Mouse (Mus musculus): ENCODE measurements around the gene Gm48552. TPM values are rescaled to one million over a fixed set of nuclear protein-coding genes. Genes with fewer than 3 reads are reported as not detected.
A peak's percentile ranks its signal among the peaks of the same experiment; 100 is the strongest.

Gene Gm48552
- polyA plus RNA-seq, 1 experiment from 2014 or later = 1.0 TPM

DNA sequence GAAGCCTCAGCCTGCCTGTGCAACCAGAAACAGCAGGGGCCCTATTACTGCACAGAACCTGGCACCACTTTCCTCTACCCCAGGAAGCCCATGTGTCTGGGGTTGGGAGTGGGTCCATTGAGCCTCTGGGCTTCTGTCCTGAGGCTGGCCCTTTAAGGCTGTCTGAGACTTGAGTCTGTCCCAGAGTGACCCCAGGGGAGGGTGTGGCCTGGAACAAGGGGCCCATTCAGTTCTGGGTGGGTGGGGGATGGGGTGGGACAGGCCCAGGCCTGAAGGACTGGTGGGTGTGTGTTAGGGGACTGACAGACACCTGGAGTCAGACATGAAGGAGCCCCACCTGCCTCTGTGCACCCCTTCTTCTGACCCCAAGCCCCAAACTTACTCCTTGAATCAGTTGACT is 25.9 kb downstream of the Gm48552 start:
- Histone ChIP-seq H3K27me3 (ENCODE audit: insufficient read depth, poor library complexity, severe bottlenecking) (peaks cover 43% of the 10 kb centered on the region), H3K27ac (peak overlapping the region; percentile 88), H3K36me3 (no peaks in the 10 kb centered on the region; the same call in 1 of the 2 replicates), H3K4me1 (replicated peaks) (peaks cover 100% of the 10 kb centered on the region), H3K9me3 (no peaks in the 10 kb centered on the region), H3K4me3 (peak overlapping the region; percentile 30; the same call in 1 of the 2 replicates)
- DNase-seq (ENCODE audit: low spot score) = no peak

DNA sequence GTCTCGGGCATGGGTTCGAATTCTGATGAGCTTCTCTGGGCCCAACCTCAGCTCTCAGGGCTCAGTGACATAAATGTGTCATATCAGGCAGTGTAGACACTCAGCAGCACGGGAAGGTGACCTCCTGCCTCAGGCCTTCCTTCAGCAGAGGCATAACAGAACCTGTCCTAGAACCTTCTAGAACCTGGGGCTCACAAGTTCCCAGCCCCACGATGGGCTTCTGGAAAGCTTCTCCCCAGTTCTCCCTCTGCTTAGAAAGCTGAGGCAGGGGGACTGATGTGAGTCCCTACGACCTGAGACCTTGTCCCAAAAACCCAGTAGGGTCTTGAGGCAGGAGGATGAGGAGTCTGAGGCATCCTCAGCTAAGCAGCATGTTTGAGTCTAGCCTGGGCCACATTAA is 26.3 kb downstream of the Gm48552 start:
- peaks cover 99% of the 10 kb centered on the region for H3K4me1 ChIP-seq (replicated peaks)
- WGBS = 75% methylated on average over 5 of the region's 5 CpGs

DNA sequence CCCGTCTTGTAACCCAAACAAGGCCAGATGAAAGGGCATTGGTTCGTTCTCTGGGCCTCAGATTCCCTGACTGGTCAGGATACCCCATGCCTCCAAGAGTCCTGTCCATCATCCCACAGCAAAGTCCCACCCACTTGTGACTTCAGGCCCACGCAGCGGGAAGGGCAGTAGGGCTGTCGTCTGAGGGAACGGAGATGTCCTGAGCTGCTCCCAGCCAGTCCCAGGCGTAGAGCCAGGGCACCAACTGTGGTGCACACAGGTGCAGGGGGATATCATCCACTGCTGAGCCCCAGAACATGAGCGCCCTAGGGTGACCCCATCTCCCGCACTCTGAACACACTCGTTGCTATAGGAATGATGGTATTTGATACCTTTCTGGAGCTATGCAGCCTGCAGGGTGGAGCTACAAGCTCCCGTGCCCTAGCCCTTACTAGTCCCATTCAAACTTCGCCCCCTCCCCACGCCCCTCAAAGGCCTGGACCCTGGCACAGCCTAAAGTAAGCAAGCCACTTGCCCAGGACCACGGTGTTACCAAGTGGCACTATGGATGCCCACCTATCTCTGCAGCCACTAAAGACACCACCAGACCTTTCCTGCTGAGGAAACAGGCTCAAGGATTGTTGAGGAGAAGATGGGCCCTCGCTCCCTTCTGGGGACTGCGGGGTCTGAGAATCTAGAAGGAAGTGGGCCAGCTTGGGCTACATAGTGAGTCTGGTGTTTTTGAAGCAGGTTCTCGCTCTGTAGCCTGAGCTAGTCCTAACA is 26.9 kb downstream of the Gm48552 start:
- Histone ChIP-seq H3K27ac (peak overlapping the region; percentile 88), H3K36me3 (peaks cover 6% of the 10 kb centered on the region; the same call in 1 of the 2 replicates), H3K27me3 (ENCODE audit: insufficient read depth, poor library complexity, severe bottlenecking) (peaks cover 47% of the 10 kb centered on the region), H3K4me3 (peak overlapping the region; percentile 0; the same call in 1 of the 2 replicates), H3K9me3 (no peaks in the 10 kb centered on the region), H3K4me1 (replicated peaks) (peaks cover 98% of the 10 kb centered on the region)
- no peak for DNase-seq (ENCODE audit: low spot score)
- WGBS = 64% methylated on average over 17 of the region's 17 CpGs

More for the DNA sequence above, 26.3 kb downstream of the Gm48552 start:
- H3K9me3 ChIP-seq = no peaks in the 10 kb centered on the region
- peaks cover 2% of the 10 kb centered on the region; the same call in 1 of the 2 replicates for H3K36me3 ChIP-seq
- DNase-seq (ENCODE audit: low spot score) = no peak
- H3K27me3 ChIP-seq (ENCODE audit: insufficient read depth, poor library complexity, severe bottlenecking) = peaks cover 44% of the 10 kb centered on the region
- peak overlapping the region; percentile 88 for H3K27ac ChIP-seq
- H3K4me3 ChIP-seq = peak overlapping the region; percentile 6; the same call in 1 of the 2 replicates

DNA sequence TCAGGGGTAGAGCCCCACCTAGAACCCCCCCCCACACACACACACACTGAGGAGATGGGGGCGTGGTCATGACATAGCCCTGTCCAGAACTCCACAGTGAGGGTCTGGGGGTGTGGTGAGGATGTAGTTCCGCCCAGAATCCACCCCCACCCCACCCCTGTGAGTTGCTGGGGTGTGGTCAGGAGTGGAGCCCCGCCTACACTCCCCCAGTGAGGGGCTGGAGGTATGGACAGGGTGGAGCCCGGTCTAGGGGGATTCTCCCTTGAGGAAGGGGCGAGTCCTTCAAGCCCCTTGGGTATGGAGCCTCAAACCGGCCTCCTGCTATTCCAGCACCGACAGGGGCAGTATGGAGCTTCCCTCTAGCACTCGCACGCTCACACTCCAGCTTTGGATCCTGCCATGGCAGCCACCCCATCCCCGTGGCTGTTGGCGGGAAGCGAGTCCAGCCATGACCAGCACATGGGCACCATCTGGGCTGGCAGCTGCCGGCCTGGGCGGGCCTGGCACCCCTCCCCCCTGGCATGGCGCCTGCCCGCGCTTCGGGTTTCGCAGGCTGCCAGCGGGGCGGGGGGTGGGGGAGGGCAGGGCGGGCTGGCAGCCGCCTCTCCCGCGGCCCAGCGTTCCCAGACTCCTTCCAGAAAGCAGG is 27.9 kb downstream of the Gm48552 start:
- peaks cover 89% of the 10 kb centered on the region for H3K4me1 ChIP-seq (replicated peaks)
- peak overlapping the region; percentile 50 for H3K4me3 ChIP-seq
- H3K9me3 ChIP-seq = no peaks in the 10 kb centered on the region
- peaks cover 53% of the 10 kb centered on the region for H3K27me3 ChIP-seq (ENCODE audit: insufficient read depth, poor library complexity, severe bottlenecking)
- WGBS = under 1% methylated on average over 26 of the region's 26 CpGs
- DNase-seq (ENCODE audit: low spot score) = peak; percentile 75
- H3K27ac ChIP-seq = peak overlapping the region; percentile 88
- H3K36me3 ChIP-seq = peaks cover 6% of the 10 kb centered on the region; the same call in 1 of the 2 replicates

DNA sequence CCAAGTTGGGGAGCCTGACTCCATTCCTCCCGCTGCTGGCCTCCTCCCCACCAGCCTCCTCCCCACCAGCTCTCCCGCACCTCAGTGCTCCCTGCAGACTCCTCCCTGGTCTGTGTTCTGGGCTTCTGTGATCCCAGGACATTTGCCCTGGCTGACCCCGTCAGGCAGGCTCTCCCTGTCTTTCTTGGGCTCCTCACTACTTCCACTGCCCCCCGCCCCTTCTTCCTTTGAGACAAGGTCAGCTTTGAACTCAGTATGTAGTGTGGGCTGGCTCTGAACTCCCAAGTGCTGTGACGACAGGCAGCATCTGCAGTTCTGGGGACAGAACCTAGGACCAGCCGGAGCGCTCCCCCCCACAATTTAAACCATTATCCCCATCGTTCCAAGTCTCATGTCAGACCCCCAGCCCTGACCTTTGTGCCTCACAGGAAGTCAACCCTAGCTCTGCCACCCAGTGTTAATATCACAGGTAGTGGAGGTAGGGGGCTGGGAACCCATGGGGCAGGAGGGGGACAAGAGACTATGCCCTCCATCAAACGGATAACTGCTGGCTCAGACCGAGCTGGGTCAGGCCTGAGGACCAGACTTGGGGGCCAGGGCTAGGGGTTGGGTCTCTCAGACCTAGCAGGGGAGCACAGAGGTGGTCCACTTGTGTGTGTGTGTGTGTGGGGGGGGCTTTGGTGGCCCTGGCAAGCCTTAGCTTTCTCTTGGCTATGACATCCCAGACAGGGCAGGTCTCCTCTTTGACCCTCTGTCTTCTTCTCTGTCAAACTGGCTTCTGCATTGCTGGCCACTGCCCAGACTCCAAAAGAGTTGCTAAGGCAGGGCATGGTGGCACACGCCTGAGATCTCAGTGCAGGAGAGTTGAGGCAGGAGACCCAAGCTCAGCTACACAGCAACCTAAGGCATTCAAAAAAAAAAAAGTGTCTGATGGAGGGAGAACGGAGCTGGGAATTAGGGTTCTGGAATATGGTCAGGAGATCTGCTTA is 28.7 kb downstream of the Gm48552 start:
- WGBS = 37% methylated on average over 12 of the region's 12 CpGs
- Histone ChIP-seq H3K27me3 (ENCODE audit: insufficient read depth, poor library complexity, severe bottlenecking) (peaks cover 61% of the 10 kb centered on the region), H3K4me3 (peak overlapping the region; percentile 50), H3K4me1 (replicated peaks) (peaks cover 80% of the 10 kb centered on the region), H3K36me3 (peaks cover 6% of the 10 kb centered on the region; the same call in 1 of the 2 replicates), H3K9me3 (no peaks in the 10 kb centered on the region), H3K27ac (peak overlapping the region; percentile 88)
- no peak for DNase-seq (ENCODE audit: low spot score)

DNA sequence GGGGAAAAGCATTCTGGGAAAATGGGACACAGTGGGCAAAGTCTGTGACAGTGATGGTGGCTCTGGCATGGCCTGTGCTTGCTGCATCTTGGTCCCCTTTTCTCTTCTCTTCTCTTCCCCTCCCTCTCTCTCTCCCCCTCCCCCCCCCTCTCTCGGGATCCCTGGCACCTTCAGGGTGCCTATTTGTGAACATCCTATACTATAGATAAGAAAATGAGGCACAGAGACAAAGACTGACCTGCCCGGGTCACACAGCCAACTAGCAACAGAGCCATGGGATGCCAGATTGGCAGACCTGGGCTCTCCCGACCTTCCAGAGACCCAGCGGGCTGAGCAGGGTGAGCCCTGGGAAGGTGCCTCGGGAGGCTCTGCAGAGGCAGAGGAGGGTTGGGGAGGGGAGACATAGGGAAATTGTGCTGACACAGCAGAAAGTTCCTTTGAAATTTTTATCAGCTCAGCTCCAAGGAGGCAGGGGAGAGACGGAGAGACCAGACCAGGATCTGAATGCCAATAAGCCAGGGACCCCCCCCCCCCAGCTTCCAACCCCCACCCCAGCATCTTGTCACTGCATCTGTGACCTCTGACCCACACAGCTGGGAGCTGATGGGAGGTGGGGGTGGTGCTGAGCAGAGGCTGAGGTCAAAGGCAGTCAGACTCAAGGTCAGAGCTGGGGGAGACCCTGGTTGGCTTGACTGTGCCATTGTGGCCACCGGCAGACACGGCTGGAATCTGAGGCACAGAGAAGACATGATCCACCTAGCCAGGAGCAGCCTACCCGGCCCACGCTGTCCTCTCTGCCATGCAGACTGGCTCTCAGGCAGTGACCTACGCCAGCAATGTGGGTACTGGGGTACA is 29.6 kb downstream of the Gm48552 start:
- H3K9me3 ChIP-seq = no peaks in the 10 kb centered on the region
- DNase-seq (ENCODE audit: low spot score) = peak; percentile 8
- H3K4me1 ChIP-seq (replicated peaks) = peaks cover 71% of the 10 kb centered on the region
- WGBS = 36% methylated on average over 11 of the region's 11 CpGs
- H3K27ac ChIP-seq = peak overlapping the region; percentile 88
- peaks cover 70% of the 10 kb centered on the region for H3K27me3 ChIP-seq (ENCODE audit: insufficient read depth, poor library complexity, severe bottlenecking)
- H3K4me3 ChIP-seq = 0 out of 2 replicates have a peak overlapping the region, but pooled peaks have one; percentile 14
- H3K36me3 ChIP-seq = peaks cover 6% of the 10 kb centered on the region; the same call in 1 of the 2 replicates

DNA sequence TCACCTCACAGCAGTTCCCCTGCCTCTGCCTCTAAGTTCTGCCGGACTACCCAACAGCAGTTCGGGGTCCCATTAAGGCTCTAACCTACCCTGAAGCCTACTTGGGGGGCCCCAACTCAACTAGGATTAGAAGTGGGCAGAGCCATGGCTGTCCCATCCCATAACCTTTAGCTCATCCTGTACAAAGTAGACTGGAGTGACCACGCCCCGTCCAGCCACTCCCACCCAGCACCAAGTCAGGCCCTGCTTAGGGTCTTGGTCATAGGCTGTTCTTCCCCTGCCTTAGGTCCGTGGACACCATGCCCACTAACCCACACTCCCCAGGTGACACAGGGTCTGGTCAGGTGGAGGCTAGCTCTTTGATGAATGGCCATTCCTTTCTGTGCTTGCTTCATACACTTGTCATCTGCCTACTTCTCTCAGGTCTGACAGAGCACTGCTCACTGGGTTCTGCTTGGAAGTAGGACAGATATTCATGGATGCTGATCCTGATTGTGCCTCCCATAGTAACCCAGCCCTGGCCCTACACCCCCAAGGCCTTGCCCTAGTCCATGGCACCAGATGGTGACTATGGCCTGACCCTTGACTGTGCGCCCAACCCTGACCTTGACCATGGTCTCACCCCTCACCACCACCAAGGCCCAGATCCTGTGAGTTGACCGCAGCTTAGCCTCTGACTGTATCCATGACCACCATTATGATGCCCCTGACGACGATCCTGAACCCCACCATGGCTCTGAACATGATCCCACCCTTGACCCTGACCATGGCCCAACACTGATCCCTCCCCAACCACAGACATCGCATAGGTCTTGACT is 30.5 kb downstream of the Gm48552 start:
- DNase-seq (ENCODE audit: low spot score) = no peak
- H3K4me3 ChIP-seq = 0 out of 2 replicates have a peak overlapping the region, but pooled peaks have one; percentile 11
- H3K36me3 ChIP-seq = peaks cover 6% of the 10 kb centered on the region; the same call in 1 of the 2 replicates
- H3K27me3 ChIP-seq (ENCODE audit: insufficient read depth, poor library complexity, severe bottlenecking) = peaks cover 78% of the 10 kb centered on the region
- H3K9me3 ChIP-seq = no peaks in the 10 kb centered on the region
- H3K27ac ChIP-seq = peak overlapping the region; percentile 88
- peaks cover 66% of the 10 kb centered on the region for H3K4me1 ChIP-seq (replicated peaks)
- 88% methylated on average over 10 of the region's 10 CpGs for WGBS

DNA sequence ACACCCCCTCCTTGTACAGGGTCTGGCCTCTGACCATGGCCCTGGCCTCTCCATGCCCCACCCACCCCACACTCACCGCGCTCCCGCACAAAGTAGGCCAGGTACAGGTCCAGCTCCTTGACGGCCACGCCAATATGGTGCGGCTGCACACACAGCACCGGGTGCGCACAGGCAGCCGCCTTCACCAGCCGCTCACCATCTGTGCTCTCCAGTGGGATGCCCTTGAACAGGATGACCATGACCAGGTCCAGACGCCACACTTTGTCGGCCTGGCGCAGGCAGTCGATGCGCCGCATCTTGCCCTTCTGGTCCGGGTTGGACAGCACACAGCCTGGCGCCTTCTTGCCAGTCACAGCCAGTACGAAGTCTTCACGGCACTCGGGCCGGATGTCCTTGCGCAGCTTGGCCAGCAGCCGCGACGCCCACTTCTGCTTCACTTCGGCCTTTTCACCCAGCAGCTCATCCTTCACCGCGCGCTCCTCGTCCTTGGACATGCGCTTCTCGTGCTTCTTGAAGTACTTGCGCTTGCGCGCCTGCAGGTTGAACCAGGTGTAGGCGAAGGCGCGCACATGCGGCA is 31.5 kb downstream of the Gm48552 start:
- H3K9me3 ChIP-seq = no peaks in the 10 kb centered on the region
- H3K4me3 ChIP-seq = no peak overlapping the region
- peaks cover 88% of the 10 kb centered on the region for H3K27me3 ChIP-seq (ENCODE audit: insufficient read depth, poor library complexity, severe bottlenecking)
- WGBS = 84% methylated on average over 40 of the region's 40 CpGs
- DNase-seq (ENCODE audit: low spot score) = peak; percentile 2
- peaks cover 6% of the 10 kb centered on the region; the same call in 1 of the 2 replicates for H3K36me3 ChIP-seq
- H3K4me1 ChIP-seq (replicated peaks) = peaks cover 66% of the 10 kb centered on the region
- H3K27ac ChIP-seq = no peak overlapping the region

DNA sequence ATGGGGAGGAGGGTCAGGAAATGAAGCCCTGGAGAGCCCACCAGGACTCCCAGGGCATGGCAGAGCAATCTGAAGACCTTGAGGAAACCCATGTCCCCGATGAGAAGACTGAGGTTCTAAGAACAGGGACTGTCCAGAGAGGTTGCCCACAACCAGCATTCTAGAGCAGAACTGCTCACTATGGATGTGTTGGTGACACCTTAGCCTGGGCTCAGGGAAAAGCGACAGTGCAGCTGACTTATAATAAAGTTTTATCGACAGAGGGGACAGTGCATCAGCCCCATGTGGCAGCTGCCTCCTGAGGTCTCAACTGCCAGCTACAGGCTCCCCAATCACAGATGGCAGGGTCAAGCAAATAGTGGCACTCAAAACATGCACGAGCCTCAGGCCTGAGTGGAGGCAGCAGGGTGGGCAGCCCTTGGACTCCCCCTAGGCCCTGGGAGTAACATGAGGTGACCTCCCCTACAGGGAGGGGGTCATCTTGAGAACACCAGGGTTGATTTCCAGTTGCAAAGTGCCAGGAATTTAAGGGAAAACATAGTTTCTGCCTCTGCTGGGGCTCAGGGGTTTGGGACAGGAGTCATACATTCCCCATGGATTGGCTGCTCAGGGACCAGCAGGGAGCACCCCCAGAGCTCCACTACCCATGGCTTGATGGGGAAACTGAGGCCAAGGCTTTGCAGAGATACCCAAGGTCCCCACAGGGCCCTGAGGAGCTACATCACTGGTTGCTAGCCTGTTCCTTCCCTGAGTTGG is 32.4 kb downstream of the Gm48552 start:
- Histone ChIP-seq H3K36me3 (peaks cover 6% of the 10 kb centered on the region; the same call in 1 of the 2 replicates), H3K9me3 (no peaks in the 10 kb centered on the region), H3K4me1 (replicated peaks) (peaks cover 66% of the 10 kb centered on the region), H3K4me3 (no peak overlapping the region), H3K27ac (no peak overlapping the region), H3K27me3 (ENCODE audit: insufficient read depth, poor library complexity, severe bottlenecking) (peaks cover 93% of the 10 kb centered on the region)
- 74% methylated on average over 4 of the region's 4 CpGs for WGBS
- DNase-seq (ENCODE audit: low spot score) = peak; percentile 1

DNA sequence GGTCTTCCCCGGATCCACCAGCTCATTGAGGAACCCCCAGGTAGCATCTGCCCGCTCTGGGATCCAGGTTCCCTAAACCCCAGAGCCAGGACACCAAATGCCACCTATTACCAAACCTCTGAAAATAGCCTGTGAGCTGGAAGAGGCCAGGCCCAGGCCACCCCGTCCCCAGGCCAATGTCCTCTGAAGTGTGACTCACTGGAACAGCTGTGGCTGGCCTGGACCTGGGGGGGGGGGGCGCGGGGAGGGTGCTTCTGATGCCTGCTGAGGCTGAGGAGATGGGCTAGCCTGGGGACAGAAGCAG is 32.9 kb downstream of the Gm48552 start:
- Histone ChIP-seq H3K27me3 (ENCODE audit: insufficient read depth, poor library complexity, severe bottlenecking) (peaks cover 98% of the 10 kb centered on the region), H3K4me1 (replicated peaks) (peaks cover 66% of the 10 kb centered on the region), H3K27ac (no peak overlapping the region), H3K36me3 (peaks cover 6% of the 10 kb centered on the region; the same call in 1 of the 2 replicates), H3K4me3 (no peak overlapping the region), H3K9me3 (no peaks in the 10 kb centered on the region)
- WGBS = 83% methylated on average over 5 of the region's 5 CpGs
- DNase-seq (ENCODE audit: low spot score) = peak; percentile 1

Data from hindbrain, embryonic 10.5 days (tissue).